ENCODE assay signal across 8 mouse cellular contexts in the genomic region with DNA sequence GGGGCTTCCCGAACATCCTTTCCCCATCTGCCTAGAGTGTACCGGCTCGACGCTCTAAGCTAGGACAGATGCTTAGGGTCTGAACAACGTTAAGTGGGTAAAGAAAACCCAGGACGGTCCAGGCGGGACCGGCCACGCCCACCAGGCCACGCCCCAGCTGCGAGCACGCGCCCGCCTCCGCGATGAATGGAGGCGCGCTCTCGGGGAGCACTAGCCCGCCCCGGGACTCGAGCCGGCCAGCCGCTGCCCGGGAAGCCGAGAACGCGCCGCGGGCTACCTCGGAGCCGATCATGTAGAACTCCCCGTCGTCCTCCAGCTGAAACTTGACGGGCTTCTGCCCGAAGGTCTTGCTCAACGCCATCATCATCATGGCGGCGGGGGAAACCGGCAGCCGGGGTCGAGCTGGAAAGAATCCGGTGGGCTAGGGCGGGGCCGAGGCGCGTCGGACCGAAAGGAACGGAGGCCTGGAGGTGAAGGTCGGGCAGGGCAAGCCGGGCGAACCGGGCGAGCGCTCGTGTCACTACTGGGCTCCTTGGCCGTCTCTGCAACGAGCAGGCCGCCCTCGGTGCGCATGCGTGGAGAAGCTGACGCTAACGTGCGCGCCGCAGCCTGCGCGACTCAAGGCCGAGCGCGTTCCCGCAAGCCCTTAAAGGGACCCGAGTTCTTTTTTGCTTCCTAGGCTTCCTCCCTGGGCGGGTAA. TPM values are rescaled to one million over a fixed set of nuclear protein-coding genes. Genes with fewer than 3 reads are reported as not detected.
DNase-seq lines count a peak whose midpoint lies in the region; ATAC-seq and TF ChIP-seq lines count a peak whose summit lies in the region.

Gene Smarcb1 (minus strand): TSS at position 592 of the 700 bp plus-strand sequence.

- in situ Hi-C loops in Patski (cut with MboI; ENCODE audit: low pct_unique_long_range_greater_than_20kb): no loop called here

- CTCF ChIA-PET in Patski (lab: Charles Lee): interaction anchor here (0.9 to 2.3 kb wide), 2 partner anchors 9 to 30 kb away, joined by 3 to 7 read pairs; no protein-coding TSS in a partner anchor

- no peaks in the 10 kb centered on the region for H3K27me3 ChIP-seq in Patski
- no peaks in the 10 kb centered on the region for H3K27me3 ChIP-seq in hindbrain, embryonic 14.5 days (ENCODE audit: control insufficient read depth, insufficient read depth, low read length)

- peaks cover 27% of the 10 kb centered on the region for H3K36me3 ChIP-seq in hindbrain, embryonic 14.5 days (replicated peaks; ENCODE audit: control insufficient read depth, insufficient read depth)

- peak within 1 kb of the TSS; percentile 73 for H3K4me2 ChIP-seq in hindbrain, embryonic 14.5 days (replicated peaks)

- DNase-seq in Patski (ENCODE audit: low read depth, low spot score): peak; percentile 62
- peak; percentile 96 to 98 for DNase-seq in cerebellum, postnatal 25 days
- peak; percentile 90 to 94 for DNase-seq in frontal cortex, postnatal 25 days (ENCODE audit: low spot score in 2 of 2)
- peak; percentile 98 for DNase-seq in hindbrain, embryonic 14.5 days (ENCODE audit: low spot score)
- peak; percentile 87 for DNase-seq in left cerebral cortex, adult 11 months (ENCODE audit: low spot score)
- DNase-seq in lung, postnatal 4 days: peak; percentile 95 to 97
- DNase-seq in retina, postnatal 7 days (ENCODE audit: low read depth, low spot score): peak; percentile 93
- peak; percentile 87 for DNase-seq in urinary bladder, adult 2 months (ENCODE audit: low spot score)

- H3K4me3 ChIP-seq in hindbrain, embryonic 14.5 days (replicated peaks; ENCODE audit: low read length): peak within 1 kb of the TSS; percentile 69

- H3K9ac ChIP-seq in hindbrain, embryonic 14.5 days: peak within 1 kb of the TSS; percentile 92

- H3K4me1 ChIP-seq in hindbrain, embryonic 14.5 days (replicated peaks; ENCODE audit: control insufficient read depth, insufficient read depth, low read length): peaks cover 38% of the 10 kb centered on the region

- under 1% methylated on average over 76 of the region's 76 CpGs for WGBS in hindbrain, embryonic 14.5 days

- TF ChIP-seq CTCF in Patski (IDR thresholded peaks at IDR 0.05): no peak

- ATAC-seq in Patski: peak; percentile 61
- ATAC-seq in hindbrain, embryonic 14.5 days (ENCODE audit: low FRiP score): peak; percentile 89

- no peaks in the 10 kb centered on the region for H3K9me3 ChIP-seq in hindbrain, embryonic 14.5 days (ENCODE audit: control insufficient read depth, low read length)

- POLR2A ChIA-PET in Patski (lab: Charles Lee): interaction anchor here (0.7 to 2.7 kb wide), 8 partner anchors 8 to 175 kb away, joined by 3 to 29 read pairs (median 4); partner anchors contain the start of genes Chchd10 and Mmp11

- peak within 1 kb of the TSS; percentile 97 for H3K27ac ChIP-seq in hindbrain, embryonic 14.5 days

RNA-seq across cellular contexts. Expression of gene Smarcb1, which starts in this region (rescaled TPM):
- polyA plus RNA-seq in Patski (2021): 107 TPM
- polyA plus RNA-seq in hindbrain, embryonic 14.5 days (2014; fragmentation: Nextera tagmentation; extraction: Ambion mirVana): 230 and 231 TPM in 2 replicates
- 41.7 and 46.8 TPM in 2 replicates for polyA plus RNA-seq in urinary bladder, adult 2 months (2012; rRNA removed)

Comparison
In these comparisons a context has a peak if more than half of its experiments do, and no peak if none do; other contexts are left out.
1. Peak in every context shown above with its lines: DNase-seq, ATAC-seq, H3K4me3 ChIP-seq and H3K27ac ChIP-seq.